8 mouse cellular contexts compared by ENCODE assay signal in genomic region chr15:96953112-96953937, GRCm38 (mm10).
A peak's percentile ranks its signal among the peaks of the same experiment; 100 is the strongest.
DNase-seq lines count a peak whose midpoint lies in the region; ATAC-seq and TF ChIP-seq lines count a peak whose summit lies in the region.

No protein-coding gene starts in this region.

- no peaks in the 10 kb centered on the region for H3K9me3 ChIP-seq in lung, postnatal 0 days (ENCODE audit: low read length)

- WGBS in lung, postnatal 0 days: 20% methylated on average over 23 of the region's 23 CpGs

- 0 out of 2 replicates have a peak, but pooled peaks cover 4% of the 10 kb centered on the region for H3K4me1 ChIP-seq in embryonic fibroblast, embryonic 13.5 days (ENCODE audit: control insufficient read depth, insufficient read depth, low read length)
- no peaks in the 10 kb centered on the region for H3K4me1 ChIP-seq in lung, postnatal 0 days (ENCODE audit: insufficient read depth, low read depth, low read length)

- H3K27me3 ChIP-seq in lung, postnatal 0 days (replicated peaks; ENCODE audit: insufficient read depth, low read length): no peaks in the 10 kb centered on the region

- DNase-seq in CD4-positive, CD25-positive, alpha-beta regulatory T cell, adult 2 months (ENCODE audit: low read depth, low spot score): peak; percentile 70
- DNase-seq in adrenal gland, postnatal 25 days: peak; percentile 68
- peak; percentile 84 for DNase-seq in heart, postnatal 4 days
- peak; percentile 55 to 60 for DNase-seq in layer of hippocampus, postnatal 14 days (ENCODE audit: low spot score in 2 of 2)
- peak; percentile 66 for DNase-seq in lung, postnatal 0 days (ENCODE audit: low spot score)
- DNase-seq in ovary, postnatal 36 days (ENCODE audit: low spot score): peak; percentile 63
- peak; percentile 82 for DNase-seq in urinary bladder, postnatal 14 days (ENCODE audit: low spot score)

- no peak for TF ChIP-seq POLR2A in embryonic fibroblast, embryonic 13.5 days (IDR thresholded peaks at IDR 0.05; ENCODE audit: low read depth, low read length)

- no peak overlapping the region for H3K27ac ChIP-seq in embryonic fibroblast, embryonic 13.5 days (ENCODE audit: insufficient read depth, low read length)
- no peak overlapping the region for H3K27ac ChIP-seq in lung, postnatal 0 days (ENCODE audit: low read length)

- TF ChIP-seq EP300 in lung, postnatal 0 days (IDR thresholded peaks at IDR 0.05): no peak

- no peak overlapping the region for H3K9ac ChIP-seq in lung, postnatal 0 days (replicated peaks; ENCODE audit: low read depth)

- ATAC-seq in lung, postnatal 0 days: peak; percentile 78

- peak overlapping the region; percentile 47 for H3K4me2 ChIP-seq in lung, postnatal 0 days (replicated peaks; ENCODE audit: low read depth, low read length)

- no peak overlapping the region for H3K4me3 ChIP-seq in embryonic fibroblast, embryonic 13.5 days (ENCODE audit: insufficient read depth, low read length)
- peak overlapping the region; percentile 6; the same call in 1 of the 2 replicates for H3K4me3 ChIP-seq in lung, postnatal 0 days (ENCODE audit: low read depth, low read length)

- peak; percentile 46; the same call in 1 of the 2 replicates for TF ChIP-seq CTCF in embryonic fibroblast, embryonic 13.5 days (IDR thresholded peaks at IDR 0.05; ENCODE audit: borderline replicate concordance, insufficient read depth, low read length)
- TF ChIP-seq CTCF in lung, postnatal 0 days (IDR thresholded peaks at IDR 0.05): peak; percentile 86

- no peaks in the 10 kb centered on the region for H3K36me3 ChIP-seq in lung, postnatal 0 days (ENCODE audit: insufficient read depth, low read length)
